Mouse (Mus musculus) kidney, postnatal 0 days (tissue): ENCODE measurements around the gene Morn1. TPM values are rescaled to one million over a fixed set of nuclear protein-coding genes. Genes with fewer than 3 reads are reported as not detected.

ENCODE experiments used
- ATAC-seq: fragments of 200-750 bp; cut with Nextera tagmentation; replicated peaks from 2 replicates; pipeline ENCODE4 v1.8.0; 2017; ENCODE audit warnings: low read depth, moderate number of reproducible peaks, moderate TSS enrichment, moderate library complexity; ENCODE audit not compliant: low FRiP score
- DNase-seq: peaks from one replicate; pipeline ENCODE4 v3.0.0-alpha.2; 2016; ENCODE audit warnings: low spot score
- H3K27ac ChIP-seq: fragments of 300-500 bp; sonication (generic); 2 replicates; pipeline ENCODE4 v1.5.1; 2014; ENCODE audit warnings: mild to moderate bottlenecking
- H3K27me3 ChIP-seq: fragments of 300-500 bp; sonication (generic); 2 replicates; pipeline ENCODE4 v1.6.1; 2014; ENCODE audit warnings: low read length, mixed read lengths; ENCODE audit not compliant: insufficient read depth
- H3K36me3 ChIP-seq: fragments of 300-500 bp; sonication (generic); 2 replicates; pipeline ENCODE4 v1.6.1; 2014; ENCODE audit warnings: low read length, mixed read lengths; ENCODE audit not compliant: insufficient read depth
- H3K4me1 ChIP-seq: fragments of 300-500 bp; sonication (generic); replicated peaks from 2 replicates; pipeline ENCODE4 v1.6.1; 2014; ENCODE audit warnings: antibody characterized with exemption, low read length, mixed read lengths; ENCODE audit not compliant: insufficient read depth
- H3K4me2 ChIP-seq: fragments of 300-500 bp; sonication (generic); 2 replicates; pipeline ENCODE4 v1.6.1; 2014; ENCODE audit warnings: mild to moderate bottlenecking, low read length, moderate library complexity, mixed read lengths
- H3K4me3 ChIP-seq: fragments of 300-500 bp; sonication (generic); replicated peaks from 2 replicates; pipeline ENCODE4 v1.5.1; 2014; ENCODE audit warnings: low read depth, low read length
- H3K9ac ChIP-seq: fragments of 300-500 bp; sonication (generic); 2 replicates; pipeline ENCODE4 v1.6.1; 2014; ENCODE audit warnings: low read depth, low read length
- H3K9me3 ChIP-seq: fragments of 300-500 bp; sonication (generic); replicated peaks from 2 replicates; pipeline ENCODE4 v1.6.1; 2016; ENCODE audit warnings: low read length, inconsistent platforms, mixed read lengths
- CTCF ChIP-seq: IDR thresholded peaks from 2 replicates; pipeline ENCODE4 v1.5.1; 2016; ENCODE audit warnings: antibody characterized with exemption, low read depth, mild to moderate bottlenecking, moderate library complexity
- WGBS: fragments of 180-500 bp; shearing (Covaris S2); extraction: QIAGEN DNeasy Blood & Tissue Kit; methylation state at CpG from one replicate; pipeline ENCODE4 v1.1.7; 2014; 5-methylcytosine and 5-hydroxymethylcytosine counted together
- polyA plus RNA-seq: library from polyadenylated mRNA; unstranded; fragments of >200 nt; fragmentation: Nextera tagmentation; extraction: Ambion mirVana; gene quantifications from 2 replicates; pipeline ENCODE4 v1.2.1, GENCODE M21; 2015

Gene Morn1
- polyA plus RNA-seq, 1 experiment from 2014 or later, result 7.0 TPM

DNA sequence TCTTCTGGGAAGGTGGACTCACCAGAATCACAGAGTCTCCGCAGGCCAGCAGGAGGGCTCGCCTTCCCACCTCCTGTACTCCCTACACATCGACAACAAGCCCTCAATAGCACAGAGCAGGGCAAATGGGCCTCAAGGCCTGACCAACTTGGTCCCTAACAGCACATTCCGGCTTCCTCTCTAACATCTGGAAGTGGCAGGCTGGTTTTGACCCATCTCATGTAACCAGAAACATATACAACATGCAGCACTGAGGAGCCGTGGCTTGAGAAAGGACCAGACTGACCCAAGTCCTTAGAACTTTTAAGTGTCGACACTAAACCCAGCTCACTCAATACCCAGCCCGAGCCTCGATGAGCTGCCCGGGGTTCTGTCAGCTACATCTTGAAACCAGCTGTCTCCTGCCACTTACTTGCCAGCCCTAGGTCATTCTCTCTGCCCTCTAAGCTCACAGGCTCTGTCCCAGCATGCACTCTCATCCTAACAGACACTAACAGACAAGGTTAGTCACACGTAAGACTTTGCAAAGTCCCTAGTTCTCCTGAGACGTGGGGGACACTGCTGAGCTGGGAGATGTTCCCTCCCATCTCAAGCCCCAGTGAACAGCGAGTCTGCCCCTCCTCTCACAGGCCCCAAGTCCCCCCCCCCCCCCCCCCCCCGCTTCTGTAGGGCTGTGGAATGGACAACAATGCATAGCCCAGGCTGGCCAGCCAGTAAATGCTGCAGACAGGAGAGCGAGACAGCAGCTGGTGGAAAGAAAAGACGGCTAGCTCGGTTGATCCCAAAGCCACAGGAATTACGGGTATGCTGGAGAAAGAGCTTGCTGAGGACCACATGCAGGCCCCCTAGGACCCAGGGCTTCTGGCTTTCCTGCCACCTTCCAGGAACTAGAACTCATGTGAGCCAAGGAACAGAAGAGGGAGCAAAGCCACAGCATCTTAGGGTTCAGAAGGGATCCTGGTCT lies 87.7 kb downstream of the Morn1 start:
- Histone ChIP-seq H3K27ac (peak overlapping the region; percentile 97), H3K4me3 (no peak overlapping the region), H3K9ac (peak overlapping the region; percentile 28; the same call in 1 of the 2 replicates), H3K9me3 (no peaks in the 10 kb centered on the region), H3K27me3 (no peaks in the 10 kb centered on the region), H3K4me2 (peak overlapping the region; percentile 31), H3K4me1 (peaks cover 81% of the 10 kb centered on the region), H3K36me3 (no peaks in the 10 kb centered on the region)
- TF ChIP-seq CTCF, result no peak
- peak; percentile 76 for DNase-seq
- peak; percentile 26; the same call in 1 of the 2 replicates for ATAC-seq
- 10% methylated on average over 17 of the region's 17 CpGs for WGBS

DNA sequence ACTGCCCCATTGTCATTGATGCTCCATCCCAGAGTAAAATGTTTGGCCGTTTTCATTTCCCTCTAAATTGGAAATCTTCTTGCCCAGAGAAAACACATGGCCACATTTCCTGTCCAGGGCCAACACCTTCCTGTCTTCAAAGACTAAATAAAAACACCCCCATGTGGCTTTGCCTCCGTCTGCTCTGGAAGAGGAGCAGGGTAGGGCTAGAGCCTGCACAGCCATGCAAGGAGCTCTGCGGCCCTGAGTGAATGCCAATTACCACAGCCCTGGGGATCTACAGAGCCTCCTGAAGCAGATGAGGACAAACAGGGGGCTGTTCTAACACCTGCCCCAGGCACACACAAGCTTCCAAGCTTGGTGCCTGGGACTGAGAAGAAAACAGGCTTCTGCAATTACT lies 89.8 kb downstream of the Morn1 start:
- H3K9ac ChIP-seq, result no peak overlapping the region
- WGBS, result 35% methylated on average over 3 of the region's 3 CpGs
- H3K27me3 ChIP-seq, result no peaks in the 10 kb centered on the region
- DNase-seq (no peak), ATAC-seq (no peak)
- H3K4me3 ChIP-seq, result no peak overlapping the region
- peaks cover 80% of the 10 kb centered on the region for H3K4me1 ChIP-seq
- H3K4me2 ChIP-seq, result no peak overlapping the region
- no peaks in the 10 kb centered on the region for H3K36me3 ChIP-seq
- no peaks in the 10 kb centered on the region for H3K9me3 ChIP-seq
- no peak overlapping the region for H3K27ac ChIP-seq
- TF ChIP-seq CTCF, result no peak

DNA sequence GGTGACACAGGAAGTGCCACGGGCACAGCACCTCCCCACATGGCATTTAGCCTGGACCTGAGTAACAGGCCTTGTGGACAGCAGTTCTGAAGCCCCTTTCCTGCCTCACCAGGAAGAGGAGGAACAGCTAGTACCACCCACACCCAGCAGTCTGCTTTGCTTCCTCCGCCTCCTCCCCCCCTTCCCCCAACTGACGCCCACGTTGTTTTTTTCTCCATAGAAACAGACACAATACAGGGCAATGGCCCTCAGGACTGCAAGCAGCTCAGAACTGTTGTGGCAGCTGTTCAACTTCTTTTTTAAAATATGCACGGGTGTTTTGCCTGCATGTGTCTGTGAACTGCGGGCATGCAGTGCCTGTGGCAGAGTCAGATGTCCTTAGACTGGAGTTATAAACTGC lies 91.9 kb downstream of the Morn1 start:
- H3K4me2 ChIP-seq, result peak overlapping the region; percentile 23
- peak overlapping the region; percentile 40; the same call in 1 of the 2 replicates for H3K9ac ChIP-seq
- ATAC-seq (peak; percentile 47; the same call in 1 of the 2 replicates), DNase-seq (peak; percentile 92)
- no peaks in the 10 kb centered on the region for H3K9me3 ChIP-seq
- no peaks in the 10 kb centered on the region for H3K27me3 ChIP-seq
- no peak overlapping the region for H3K4me3 ChIP-seq
- no peaks in the 10 kb centered on the region for H3K36me3 ChIP-seq
- 4% methylated on average over 6 of the region's 6 CpGs for WGBS
- TF ChIP-seq CTCF, result no peak
- H3K4me1 ChIP-seq, result peaks cover 65% of the 10 kb centered on the region
- H3K27ac ChIP-seq, result peak overlapping the region; percentile 92

DNA sequence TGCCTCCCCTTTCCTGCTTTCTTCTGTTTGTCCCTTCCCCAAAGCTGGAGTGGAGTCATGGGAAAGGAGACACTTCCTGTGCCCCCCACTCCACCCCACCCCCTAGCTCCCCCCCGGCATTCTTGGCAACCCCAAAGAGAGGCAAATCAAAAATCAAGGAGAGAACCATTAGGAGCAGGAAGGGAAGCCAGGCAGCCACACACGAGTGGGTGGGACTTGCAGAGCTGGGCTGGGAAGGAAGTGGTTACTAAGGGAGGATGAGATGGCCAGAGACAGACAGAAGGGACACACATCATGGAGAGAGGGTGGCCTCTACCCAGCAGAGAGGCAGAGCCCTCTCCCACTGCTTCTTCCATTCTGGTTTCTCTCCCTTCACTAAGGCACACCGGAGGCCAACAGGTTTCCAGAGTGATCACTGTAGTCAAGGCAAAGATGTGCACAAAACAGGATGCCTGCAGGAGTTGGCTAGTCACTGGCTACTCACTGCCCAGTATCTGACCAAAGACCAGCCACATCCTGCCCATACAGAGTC lies 92.7 kb downstream of the Morn1 start:
- TF ChIP-seq CTCF, result no peak
- no peaks in the 10 kb centered on the region for H3K36me3 ChIP-seq
- ATAC-seq (no peak), DNase-seq (peak; percentile 84)
- peaks cover 66% of the 10 kb centered on the region for H3K4me1 ChIP-seq
- no peaks in the 10 kb centered on the region for H3K9me3 ChIP-seq
- H3K4me3 ChIP-seq, result no peak overlapping the region
- H3K9ac ChIP-seq, result 0 out of 2 replicates have a peak overlapping the region, but pooled peaks have one; percentile 9
- WGBS, result 27% methylated on average over 3 of the region's 3 CpGs
- H3K4me2 ChIP-seq, result peak overlapping the region; percentile 23
- H3K27ac ChIP-seq, result peak overlapping the region; percentile 92
- H3K27me3 ChIP-seq, result no peaks in the 10 kb centered on the region

DNA sequence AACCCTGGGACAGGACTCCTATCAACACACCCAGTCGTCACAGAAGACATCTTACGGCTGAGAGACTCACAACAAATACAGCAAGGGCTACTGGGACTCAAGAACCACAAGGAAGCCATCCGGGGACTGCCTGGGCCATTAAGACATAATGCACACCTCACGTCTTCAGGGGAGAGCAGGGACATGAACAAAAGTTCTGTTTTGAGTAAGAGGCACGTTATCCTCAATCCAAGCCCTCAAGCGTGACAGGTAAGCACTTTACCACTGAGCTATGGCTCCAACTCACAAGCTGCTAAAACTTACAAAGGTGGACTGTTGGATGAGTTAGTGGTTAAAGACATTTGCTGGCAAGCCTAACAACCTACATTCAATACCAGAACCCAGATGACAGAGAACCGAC lies 96.8 kb downstream of the Morn1 start:
- H3K36me3 ChIP-seq, result no peaks in the 10 kb centered on the region
- no peaks in the 10 kb centered on the region for H3K9me3 ChIP-seq
- H3K27me3 ChIP-seq, result no peaks in the 10 kb centered on the region
- TF ChIP-seq CTCF, result no peak
- DNase-seq, result no peak
- no peak overlapping the region for H3K27ac ChIP-seq
- ATAC-seq, result no peak
- H3K9ac ChIP-seq, result no peak overlapping the region
- peaks cover 63% of the 10 kb centered on the region for H3K4me1 ChIP-seq
- H3K4me2 ChIP-seq, result no peak overlapping the region
- H3K4me3 ChIP-seq, result no peak overlapping the region
- WGBS, result 68% methylated on average over 7 of the region's 7 CpGs

DNA sequence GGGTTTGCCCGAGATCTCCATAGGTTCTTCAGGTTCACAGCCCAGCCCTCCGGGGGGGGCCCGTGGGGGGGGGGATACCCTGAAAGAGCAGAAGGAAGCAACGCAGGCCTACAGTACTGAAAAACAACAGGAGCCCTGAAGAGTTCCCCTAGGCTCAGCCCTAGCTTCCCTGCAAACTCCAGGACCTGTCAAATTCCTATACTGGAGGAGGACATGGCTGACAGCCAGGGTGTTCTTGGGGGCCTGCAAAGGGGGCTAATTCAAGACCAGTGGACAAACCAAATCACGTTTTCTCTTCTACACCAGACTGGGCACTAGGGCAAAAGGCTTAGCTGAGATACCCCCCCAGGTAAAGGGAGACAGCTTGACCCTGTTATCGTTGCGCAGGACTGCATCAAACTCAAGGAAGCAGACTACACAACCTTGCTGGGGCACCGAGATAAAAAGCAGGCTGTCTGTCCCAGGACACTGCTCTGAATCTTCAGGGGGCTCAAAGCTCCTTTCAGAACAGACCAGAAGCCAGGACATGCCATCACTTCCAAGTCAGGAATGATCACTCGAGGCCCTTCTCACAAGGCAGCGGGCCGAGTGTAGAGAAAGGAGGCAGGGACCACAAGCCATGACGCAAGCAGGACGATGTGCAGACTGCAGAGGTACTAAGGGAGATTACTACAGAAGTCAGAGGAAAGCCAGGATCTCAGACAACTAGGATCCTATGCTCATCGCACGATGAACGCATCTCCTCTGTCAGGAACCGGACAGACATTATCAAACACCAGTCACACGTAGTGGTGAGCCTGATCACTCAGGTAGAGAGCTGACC lies 98.1 kb downstream of the Morn1 start:
- Histone ChIP-seq H3K4me3 (no peak overlapping the region), H3K9ac (0 out of 2 replicates have a peak overlapping the region, but pooled peaks have one; percentile 18), H3K4me1 (peaks cover 63% of the 10 kb centered on the region), H3K4me2 (no peak overlapping the region), H3K9me3 (no peaks in the 10 kb centered on the region), H3K36me3 (no peaks in the 10 kb centered on the region), H3K27me3 (no peaks in the 10 kb centered on the region), H3K27ac (peak overlapping the region; percentile 47)
- no peak for ATAC-seq
- TF ChIP-seq CTCF, result no peak
- DNase-seq, result no peak
- WGBS, result 66% methylated on average over 18 of the region's 18 CpGs
